Comparison of ENCODE assay signal across 8 mouse cellular contexts in the genomic region with DNA sequence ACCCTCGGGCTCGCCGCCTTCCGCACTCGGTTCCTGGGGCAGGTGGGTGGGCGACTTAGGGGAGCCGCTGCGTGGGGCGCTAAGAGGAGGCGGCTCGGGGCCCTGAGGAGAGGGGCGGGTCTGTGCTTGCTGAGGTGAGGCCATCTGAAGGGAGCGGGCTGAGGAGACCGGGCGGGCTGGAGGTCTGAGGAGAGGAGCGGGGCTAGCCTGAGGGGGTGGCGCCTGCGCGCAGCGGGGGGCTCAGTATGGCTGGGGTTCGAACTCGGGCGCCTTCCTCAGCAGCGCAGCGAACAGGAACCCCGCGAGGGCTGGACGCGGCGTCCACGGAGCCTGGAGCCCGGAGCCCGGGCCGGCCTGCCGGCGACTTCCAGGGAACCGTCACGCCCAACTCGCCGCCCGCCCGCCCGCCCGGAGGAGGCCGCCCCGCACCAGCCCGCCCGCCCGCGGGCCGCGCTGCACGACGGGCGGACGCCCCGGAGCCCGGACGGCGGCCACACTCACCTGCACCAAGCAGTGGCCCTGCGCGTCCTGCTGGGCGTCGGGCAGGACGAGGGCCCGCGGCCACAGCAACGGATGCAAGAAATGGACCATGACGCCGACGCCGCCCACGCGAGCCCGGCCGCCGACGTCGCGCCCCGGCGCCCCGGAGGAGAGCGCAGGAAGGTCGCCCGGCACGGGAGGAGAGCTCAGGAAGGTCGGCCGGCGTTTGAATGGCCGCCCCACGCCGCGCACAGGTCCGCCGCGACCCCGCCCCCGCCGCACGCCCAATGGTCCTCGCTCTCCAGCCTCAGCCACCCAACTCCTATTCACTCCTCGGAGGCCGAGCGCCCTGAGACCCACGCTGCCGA. TPM values are rescaled to one million over a fixed set of nuclear protein-coding genes. Genes with fewer than 3 reads are reported as not detected.
DNase-seq lines count a peak whose midpoint lies in the region; ATAC-seq and TF ChIP-seq lines count a peak whose summit lies in the region.

A gene (minus strand): TSS at position 717 of the 848 bp plus-strand sequence.

- DNase-seq in left cerebral cortex, postnatal 4 days: peak; percentile 9
- no peak for DNase-seq in left cerebral cortex, adult 11 months (ENCODE audit: low spot score)
- DNase-seq in adrenal gland, postnatal 36 days: peak; percentile 25 to 46
- peak; percentile 7 to 15 for DNase-seq in heart, postnatal 10 days
- DNase-seq in kidney, postnatal 4 days: peak; percentile 52 to 66
- DNase-seq in midbrain, postnatal 0 days (ENCODE audit: low spot score): no peak
- DNase-seq in right cerebral cortex, postnatal 25 days: no peak
- DNase-seq in c-Kit-positive CD71-positive TER-119-positive erythroid progenitor cells, embryonic 14.5 days (ENCODE audit: low spot score): no peak

- peak within 1 kb of the TSS; percentile 30 for H3K4me3 ChIP-seq in midbrain, postnatal 0 days (ENCODE audit: low read depth, low read length)

- no peak for ATAC-seq in midbrain, postnatal 0 days (ENCODE audit: low FRiP score)

- 1% methylated on average over 78 of the region's 107 CpGs for whole genome bisulfite sequencing in midbrain, postnatal 0 days

- H3K27me3 ChIP-seq in midbrain, postnatal 0 days (ENCODE audit: insufficient read depth, low read length): peaks cover 12% of the 10 kb centered on the region

- peak within 1 kb of the TSS; percentile 39 for H3K4me2 ChIP-seq in midbrain, postnatal 0 days (ENCODE audit: low read depth, low read length, poor library complexity, severe bottlenecking)

- H3K9ac ChIP-seq in midbrain, postnatal 0 days (replicated peaks; ENCODE audit: low read length, poor library complexity, severe bottlenecking): no peak within 1 kb of the TSS

- H3K27ac ChIP-seq in midbrain, postnatal 0 days (ENCODE audit: low read depth, low read length): no peak within 1 kb of the TSS

- intact Hi-C loops in left cerebral cortex, postnatal 4 days (cut with DNase I): no loop called here
- intact Hi-C loops in heart, postnatal 10 days (cut with DNase I): no loop called here

- no peaks in the 10 kb centered on the region for H3K4me1 ChIP-seq in midbrain, postnatal 0 days (ENCODE audit: insufficient read depth, low read length)

- H3K36me3 ChIP-seq in midbrain, postnatal 0 days (ENCODE audit: insufficient read depth, low read length): no peaks in the 10 kb centered on the region

- no peaks in the 10 kb centered on the region for H3K9me3 ChIP-seq in midbrain, postnatal 0 days (ENCODE audit: low read length)

- no peak for TF ChIP-seq CTCF in midbrain, postnatal 0 days (IDR thresholded peaks at IDR 0.05)

RNA-seq across cellular contexts. Expression of the gene that starts here (rescaled TPM):
- under 1 TPM; 0.20 to 0.38 TPM for total RNA-seq in left cerebral cortex, postnatal 4 days (2021)
- total RNA-seq in adrenal gland, postnatal 36 days (2021): 1 to 10 TPM; 1.0 to 2.8 TPM
- total RNA-seq in heart, postnatal 10 days (2021): not detected
- 0.47 TPM in 1 of 2 replicates, not detected in the other for total RNA-seq in midbrain, postnatal 0 days (2014; rRNA removed)
- polyA plus RNA-seq in midbrain, postnatal 0 days (2015; fragmentation: Nextera tagmentation; extraction: Ambion mirVana): 0.09 TPM in 1 of 2 replicates, not detected in the other

Comparison
In these comparisons a context has a peak if more than half of its experiments do, and no peak if none do; other contexts are left out.
1. Peak in DNase-seq in left cerebral cortex, postnatal 4 days; RNA of the gene not detected or under 1 TPM.
2. Peak in DNase-seq in heart, postnatal 10 days; RNA of the gene not detected or under 1 TPM.
3. DNase-seq: peak in adrenal gland, postnatal 36 days (2 of 2) and kidney, postnatal 4 days (2 of 2); none in left cerebral cortex, adult 11 months (single experiment), midbrain, postnatal 0 days (single experiment), right cerebral cortex, postnatal 25 days (single experiment) and c-Kit-positive CD71-positive TER-119-positive erythroid progenitor cells, embryonic 14.5 days (single experiment).